Mouse (Mus musculus) liver, embryonic 14.5 days (tissue): ENCODE results near the gene Dip2c. TPM values are rescaled to one million over a fixed set of nuclear protein-coding genes. Genes with fewer than 3 reads are reported as not detected.

Source experiments
- ATAC-seq: fragments of 200-750 bp; cut with Nextera tagmentation; 2 replicates; pipeline ENCODE4 v1.8.0; 2017; ENCODE audit warnings: moderate number of reproducible peaks, mild to moderate bottlenecking, moderate library complexity; ENCODE audit not compliant: insufficient read depth
- DNase-seq, 3 experiments: peaks; one replicate each; pipeline ENCODE4 v3.0.0-alpha.2; 2012 to 2013; ENCODE audit warnings: low read depth in 3 of 3, low spot score in 3 of 3
- H3K27ac ChIP-seq: fragments of 300-500 bp; sonication (generic); 2 replicates; pipeline ENCODE4 v1.5.1; 2014; ENCODE audit warnings: moderate library complexity, mild to moderate bottlenecking, control low read depth, inconsistent platforms
- H3K27me3 ChIP-seq: fragments of 300-500 bp; sonication (generic); 2 replicates; pipeline ENCODE4 v1.6.1; 2014; ENCODE audit warnings: mild to moderate bottlenecking, low read length, moderate library complexity; ENCODE audit not compliant: control insufficient read depth, insufficient read depth
- H3K36me3 ChIP-seq: fragments of 300-500 bp; sonication (generic); replicated peaks from 2 replicates; pipeline ENCODE4 v1.6.1; 2014; ENCODE audit warnings: low read depth; ENCODE audit not compliant: control insufficient read depth, insufficient read depth
- H3K4me1 ChIP-seq, 2 experiments: fragments of 200-500 bp in 1 of 2; fragments of 300-500 bp in 1 of 2; sonication (generic) in 1 of 2; replicated peaks; 2 replicates each; pipeline ENCODE4 v1.6.1; 2012 to 2014; ENCODE audit warnings: antibody characterized with exemption in 1 of 2, inconsistent platforms in 1 of 2, low read length in 1 of 2; ENCODE audit not compliant: control insufficient read depth in 2 of 2, insufficient read depth in 2 of 2
- H3K4me2 ChIP-seq: fragments of 300-500 bp; sonication (generic); 2 replicates; pipeline ENCODE4 v1.6.1; 2014; ENCODE audit warnings: low read depth, mild to moderate bottlenecking, control low read depth, moderate library complexity
- H3K4me3 ChIP-seq, 2 experiments: fragments of 200-500 bp in 1 of 2; fragments of 300-500 bp in 1 of 2; sonication (generic) in 1 of 2; 2 replicates each; pipeline ENCODE4 v1.5.1; 2012 to 2014; ENCODE audit warnings: low read depth in 2 of 2, low read length in 2 of 2, mild to moderate bottlenecking in 2 of 2, control low read depth in 1 of 2, inconsistent platforms in 1 of 2, moderate library complexity in 1 of 2; ENCODE audit not compliant: insufficient read depth in 1 of 2
- H3K9ac ChIP-seq: fragments of 300-500 bp; sonication (generic); replicated peaks from 2 replicates; pipeline ENCODE4 v1.6.1; 2014; ENCODE audit warnings: mild to moderate bottlenecking, control low read depth, moderate library complexity
- H3K9me3 ChIP-seq: fragments of 300-500 bp; sonication (generic); 2 replicates; pipeline ENCODE4 v1.6.1; 2016; ENCODE audit warnings: low read length, mixed read lengths; ENCODE audit not compliant: control insufficient read depth
- CTCF ChIP-seq: IDR thresholded peaks from 2 replicates; pipeline ENCODE4 v1.5.1; 2016; ENCODE audit warnings: antibody characterized with exemption, low read depth, control low read depth
- EP300 ChIP-seq: IDR thresholded peaks from 2 replicates; pipeline ENCODE4 v1.6.1; 2016; ENCODE audit warnings: antibody characterized with exemption, low read depth
- WGBS: fragments of 180-500 bp; shearing (Covaris S2); extraction: QIAGEN DNeasy Blood & Tissue Kit; methylation state at CpG from one replicate; pipeline ENCODE4 v1.1.7; 2014; ENCODE audit not compliant: insufficient replicate concordance; 5-methylcytosine and 5-hydroxymethylcytosine counted together
- polyA plus RNA-seq, 2 experiments: library from polyadenylated mRNA; depleted of rRNA in 1 of 2; stranded (reverse) in 1 of 2; unstranded in 1 of 2; fragments of >200 nt; fragmentation: Nextera tagmentation in 1 of 2; extraction: Ambion mirVana in 1 of 2; gene quantifications; 2 replicates each; pipeline versions ENCODE4 v1.2.1 to v1.2.3; 2012 to 2014

Gene Dip2c
- polyA plus RNA-seq, 2 experiments: 0.46 to 0.55 TPM

DNA sequence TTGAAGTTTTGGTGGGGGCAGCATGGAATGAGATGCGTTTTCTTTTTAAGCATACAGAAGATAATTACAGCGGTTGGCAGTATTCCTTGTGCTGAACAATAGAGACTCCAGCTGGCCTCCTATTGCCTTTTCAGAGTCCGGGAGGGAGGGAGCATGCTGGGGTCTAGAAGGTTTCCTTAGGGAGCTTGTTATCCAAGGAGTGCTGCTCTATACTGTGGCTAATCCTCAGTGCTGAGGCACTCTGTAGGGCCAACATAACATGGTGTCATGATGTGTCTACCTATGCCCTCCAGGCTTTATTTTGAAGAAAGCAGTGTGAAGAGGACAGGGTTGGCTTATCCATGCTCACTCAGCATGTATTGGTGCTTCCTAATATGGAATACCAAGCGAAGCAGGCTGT is 79.0 kb downstream of the Dip2c start:
- TF ChIP-seq EP300 (no peak), CTCF (no peak)
- Histone ChIP-seq H3K4me1 (no peaks in the 10 kb centered on the region), H3K4me3 (no peak overlapping the region), H3K4me2 (no peak overlapping the region), H3K9ac (no peak overlapping the region), H3K27me3 (no peaks in the 10 kb centered on the region), H3K36me3 (no peaks in the 10 kb centered on the region), H3K9me3 (no peaks in the 10 kb centered on the region), H3K27ac (no peak overlapping the region)
- ATAC-seq (no peak), DNase-seq (no peak)
- WGBS: 55% methylated on average over 4 of the region's 4 CpGs

DNA sequence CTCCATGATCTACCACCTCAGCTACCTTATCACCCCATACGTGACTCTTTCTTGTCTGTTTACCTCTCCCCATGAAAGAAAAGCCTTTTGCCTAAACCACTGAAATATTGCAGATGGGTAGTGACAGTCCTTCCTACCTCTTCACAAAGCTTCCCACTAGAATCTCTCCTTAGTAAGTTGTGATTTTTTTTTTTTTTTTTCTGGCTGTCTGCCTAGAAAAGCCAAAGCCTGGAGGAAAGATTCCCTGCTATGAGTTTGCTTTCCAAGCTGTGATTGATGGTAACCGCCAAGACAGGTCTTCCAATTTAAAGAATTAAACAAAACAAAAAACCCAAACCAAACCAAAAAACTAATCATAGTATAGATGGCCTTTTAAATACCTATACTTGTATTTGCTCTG is 85.1 kb downstream of the Dip2c start:
- 55% methylated on average over 2 of the region's 2 CpGs for WGBS
- Histone ChIP-seq H3K9ac (no peak overlapping the region), H3K4me2 (no peak overlapping the region), H3K9me3 (no peaks in the 10 kb centered on the region), H3K27me3 (no peaks in the 10 kb centered on the region), H3K27ac (no peak overlapping the region), H3K4me3 (no peak overlapping the region), H3K36me3 (no peaks in the 10 kb centered on the region), H3K4me1 (no peaks in the 10 kb centered on the region)
- no peak for DNase-seq
- TF ChIP-seq CTCF: no peak
- TF ChIP-seq EP300: no peak
- no peak for ATAC-seq

DNA sequence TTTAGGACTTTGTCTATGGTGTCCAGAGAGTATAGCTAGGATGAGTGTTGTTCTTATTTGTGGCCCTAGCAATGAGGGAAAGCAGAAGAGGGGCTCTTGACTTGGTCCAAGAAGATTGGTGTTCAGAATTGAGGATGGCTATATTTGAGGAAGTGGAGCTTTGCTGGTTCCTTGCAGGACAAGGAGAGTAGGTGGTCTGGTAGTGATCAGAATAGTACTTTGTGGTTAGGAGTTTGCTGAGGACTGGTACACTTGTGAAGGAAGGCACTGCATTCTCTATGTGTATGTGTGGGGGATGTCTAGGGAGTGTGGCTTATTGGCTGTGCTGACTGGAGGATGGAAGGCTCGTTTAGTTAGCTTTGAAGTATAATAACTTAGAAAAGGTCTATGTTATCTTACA is 95.1 kb downstream of the Dip2c start:
- DNase-seq: no peak
- no peak for ATAC-seq
- no peak for TF ChIP-seq EP300
- TF ChIP-seq CTCF: no peak
- Histone ChIP-seq H3K4me2 (no peak overlapping the region), H3K9me3 (no peaks in the 10 kb centered on the region), H3K27ac (no peak overlapping the region), H3K9ac (no peak overlapping the region), H3K27me3 (no peaks in the 10 kb centered on the region), H3K4me3 (no peak overlapping the region), H3K36me3 (no peaks in the 10 kb centered on the region), H3K4me1 (no peaks in the 10 kb centered on the region)
- 31% methylated on average over 1 of the region's 1 CpGs for WGBS

DNA sequence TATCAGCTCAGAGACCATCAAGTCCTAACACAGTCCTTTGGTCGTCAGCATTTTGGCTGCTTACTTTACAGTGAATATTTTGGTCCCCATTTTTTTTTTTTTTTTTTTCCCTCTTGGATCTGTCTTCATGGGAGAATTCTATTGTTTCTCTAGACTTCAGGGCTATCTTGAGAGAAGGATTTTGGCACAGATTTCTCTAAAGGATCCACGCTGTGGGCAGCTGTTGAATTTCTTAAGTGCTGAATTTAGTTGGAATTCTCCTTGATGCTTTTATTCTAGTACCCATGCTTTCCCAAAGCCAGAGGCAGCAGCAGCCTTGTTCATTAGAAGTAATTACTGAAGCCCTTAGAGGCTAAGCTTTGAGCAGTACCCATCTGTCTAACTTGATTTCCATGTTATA is 100.8 kb downstream of the Dip2c start:
- Histone ChIP-seq H3K9me3 (no peaks in the 10 kb centered on the region), H3K4me1 (no peaks in the 10 kb centered on the region), H3K27me3 (no peaks in the 10 kb centered on the region), H3K4me2 (no peak overlapping the region), H3K36me3 (no peaks in the 10 kb centered on the region), H3K9ac (no peak overlapping the region), H3K27ac (no peak overlapping the region), H3K4me3 (no peak overlapping the region)
- no peak for ATAC-seq
- DNase-seq: no peak
- 49% methylated on average over 2 of the region's 2 CpGs for WGBS
- TF ChIP-seq EP300 (no peak), CTCF (no peak)

DNA sequence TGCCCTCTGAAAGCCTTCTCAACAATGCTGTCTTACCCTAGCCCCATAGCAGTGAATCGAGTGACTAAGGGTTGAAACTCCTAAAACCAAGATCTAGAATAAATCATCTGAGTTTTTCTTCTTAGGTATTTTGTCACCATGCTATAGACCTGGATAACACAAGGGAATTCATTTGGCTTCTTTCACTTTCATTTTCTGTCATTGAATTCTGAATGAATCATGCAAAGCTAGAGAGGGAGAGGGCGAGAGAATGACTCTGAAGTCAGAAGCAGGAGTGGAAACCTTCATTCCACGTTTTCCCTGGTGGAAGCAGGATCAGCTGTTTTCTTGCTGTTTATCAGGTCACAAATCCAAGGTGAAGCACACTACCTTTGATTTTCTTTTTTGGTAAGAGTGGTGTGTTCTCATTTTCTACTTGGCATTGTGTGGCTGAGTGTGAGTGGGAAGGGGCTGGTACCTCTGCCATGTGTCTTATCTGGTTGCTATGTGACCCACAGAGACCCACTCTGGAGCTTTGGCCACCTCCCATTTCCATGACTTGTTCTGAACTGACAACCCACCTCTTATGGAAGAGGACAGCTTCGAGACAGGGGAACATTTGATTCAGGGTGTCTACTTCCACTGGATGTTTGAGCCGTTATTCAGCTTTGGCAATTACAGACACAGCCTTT is 104.5 kb downstream of the Dip2c start:
- Histone ChIP-seq H3K9me3 (no peaks in the 10 kb centered on the region), H3K4me1 (no peaks in the 10 kb centered on the region), H3K4me2 (no peak overlapping the region), H3K27me3 (no peaks in the 10 kb centered on the region), H3K27ac (no peak overlapping the region), H3K36me3 (no peaks in the 10 kb centered on the region), H3K9ac (no peak overlapping the region), H3K4me3 (no peak overlapping the region)
- 53% methylated on average over 5 of the region's 5 CpGs for WGBS
- DNase-seq (no peak), ATAC-seq (no peak)
- TF ChIP-seq CTCF (no peak), EP300 (no peak)
